Mouse (Mus musculus) CH12.LX (cell line): Measurements from ENCODE around the gene Prkca.

Source experiments
- BHLHE40 ChIP-seq: IDR thresholded peaks from 2 replicates; pipeline ENCODE4 v1.6.1; 2011; ENCODE audit warnings: mild to moderate bottlenecking, low read depth, low read length, improper control_type of control experiment
- CHD1 ChIP-seq: IDR thresholded peaks from 2 replicates; pipeline ENCODE4 v1.6.1; 2012; ENCODE audit warnings: low read depth, low read length, improper control_type of control experiment, inconsistent platforms
- CTCF ChIP-seq, 2 experiments: IDR thresholded peaks in 1 of 2; conservative IDR thresholded peaks in 1 of 2; 2 replicates each; pipeline ENCODE4 v1.5.1; 2011 to 2012; ENCODE audit warnings: low read depth in 2 of 2, low read length in 2 of 2, improper control_type of control experiment in 1 of 2, inconsistent platforms in 1 of 2, mild to moderate bottlenecking in 1 of 2, moderate library complexity in 1 of 2
- NRF1 ChIP-seq: IDR thresholded peaks from 2 replicates; pipeline ENCODE4 v1.6.1; 2014; ENCODE audit warnings: low read depth, mild to moderate bottlenecking, inconsistent platforms, low read length, improper control_type of control experiment, moderate library complexity
- TCF12 ChIP-seq: IDR thresholded peaks from 2 replicates; pipeline ENCODE4 v1.6.1; 2014; ENCODE audit warnings: low read depth, mild to moderate bottlenecking, inconsistent platforms, low read length, improper control_type of control experiment

DNA sequence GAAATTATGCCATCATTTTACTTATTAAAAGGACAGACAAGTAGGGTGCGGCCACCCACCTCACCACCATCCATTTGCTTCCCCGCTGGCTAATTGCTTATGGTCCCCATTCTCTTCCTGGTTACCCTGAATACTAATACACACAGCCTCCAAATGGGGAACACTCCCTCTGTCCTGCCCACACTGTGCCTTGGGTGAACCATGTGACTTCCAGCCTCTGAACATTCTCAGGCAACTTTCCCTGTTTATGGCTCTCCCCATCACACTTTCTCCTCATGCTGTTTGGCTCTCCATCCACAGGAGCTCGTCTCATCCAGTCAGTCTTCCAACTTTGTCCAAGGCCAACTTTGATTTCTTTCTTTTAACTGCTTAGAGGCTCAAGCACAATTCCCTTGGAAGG lies 80.3 kb downstream of the Prkca start:
- no peak for TF ChIP-seq NRF1
- TF ChIP-seq TCF12: no peak
- no peak for TF ChIP-seq CTCF (conservative IDR thresholded peaks at IDR 0.05 in 1 of 2, IDR thresholded peaks at IDR 0.05 in 1 of 2; ENCODE audit: low read depth in 2 of 2, low read length in 2 of 2)
- no peak for TF ChIP-seq CHD1
- no peak for TF ChIP-seq BHLHE40
